Mouse (Mus musculus) adipose tissue, adult 10 weeks (tissue): ENCODE measurements around the gene Pgrmc2. TPM values are rescaled to one million over a fixed set of nuclear protein-coding genes. Genes with fewer than 3 reads are reported as not detected.

ENCODE experiments used
- polyA plus RNA-seq: library from polyadenylated mRNA; stranded (reverse); fragments of 350-450 nt; fragmentation: Illumina TruSeq; extraction: RNeasy Lipid Tissue Mini Kit (QIAGEN cat#74804); gene quantifications from one replicate; pipeline ENCODE4 v1.2.3, GENCODE M21; 2014; ENCODE audit warnings: low read depth, low replicate concordance

The Pgrmc2 gene
- 53.3 TPM for polyA plus RNA-seq

DNA sequence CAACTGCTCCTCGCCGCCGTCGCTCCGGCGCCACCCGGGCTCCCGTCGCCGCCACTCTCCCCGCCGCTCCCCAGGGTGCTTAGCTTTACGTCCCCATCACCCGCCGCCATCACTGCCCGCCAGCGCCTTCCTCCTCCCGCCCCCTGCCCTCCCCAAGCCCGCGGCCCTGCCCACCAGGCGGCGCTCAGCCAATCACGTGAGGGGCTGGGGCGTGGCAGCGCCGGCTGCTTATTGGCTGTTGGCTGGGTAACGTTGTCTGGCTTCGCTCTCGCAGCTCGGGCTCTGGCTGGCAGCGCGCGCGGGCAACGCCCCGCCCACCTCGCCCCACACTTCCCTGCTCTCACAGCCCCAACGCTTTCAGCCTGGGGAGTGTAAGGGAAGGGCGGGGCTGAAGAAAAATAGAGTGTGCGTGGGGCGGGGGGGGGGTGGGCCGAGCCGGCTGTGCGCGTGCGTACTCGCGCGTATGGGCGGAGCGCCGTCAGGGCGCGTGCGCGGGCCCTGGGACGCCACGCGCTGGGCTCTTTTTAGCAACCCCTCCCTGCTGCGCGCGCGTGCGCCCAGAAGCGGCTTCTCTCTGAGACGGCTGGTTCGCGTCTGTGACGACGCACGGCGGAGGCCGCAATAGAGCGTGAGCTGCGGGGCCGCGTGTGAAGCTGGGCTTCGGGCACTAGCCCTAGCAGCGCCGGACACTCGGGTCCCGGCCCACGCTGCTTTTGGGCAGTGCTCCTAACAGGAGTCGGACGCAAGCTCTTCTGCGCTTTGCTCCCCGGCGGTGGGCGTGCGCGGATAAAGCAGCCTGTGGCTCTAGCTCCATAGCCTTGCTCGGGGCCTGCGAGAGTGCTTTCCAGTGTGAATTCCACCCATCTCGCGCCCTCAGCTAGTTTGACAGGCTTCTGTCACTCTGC is at the start of gene Pgrmc2:
Gene Pgrmc2 (minus strand): TSS at position 162 of the 905 bp plus-strand sequence.

Other genes starting within 250 kb of the Pgrmc2 start
- 11.0 TPM for gene Mfsd8, start 236.2 kb downstream of the Pgrmc2 start, polyA plus RNA-seq
- gene Abhd18, start 236.1 kb downstream of the Pgrmc2 start, polyA plus RNA-seq = 4.8 TPM
- 8.1 TPM for gene 1700034I23Rik, start 180.5 kb downstream of the Pgrmc2 start, polyA plus RNA-seq
- gene Larp1b, start 133.2 kb downstream of the Pgrmc2 start, polyA plus RNA-seq = 40.4 TPM